Mouse (Mus musculus) heart, postnatal 4 days (tissue): ENCODE results near the gene Cdc5l. TPM values are rescaled to one million over a fixed set of nuclear protein-coding genes. Genes with fewer than 3 reads are reported as not detected.
"Not testable (repeated sequence)": the region's sequence is repeated elsewhere in the genome, so short reads cannot be mapped to it uniquely, and the experiment has no call there.

Experiments used
- DNase-seq: peaks from one replicate; pipeline ENCODE4 v3.0.0; 2021
- total RNA-seq, 2 experiments: library from RNA; stranded (reverse); gene quantifications; 2 replicates each; pipeline ENCODE4 v1.2.3; 2021

Gene Cdc5l
- total RNA-seq, 2 experiments from 2014 or later, result 52.4 to 54.4 TPM

DNA sequence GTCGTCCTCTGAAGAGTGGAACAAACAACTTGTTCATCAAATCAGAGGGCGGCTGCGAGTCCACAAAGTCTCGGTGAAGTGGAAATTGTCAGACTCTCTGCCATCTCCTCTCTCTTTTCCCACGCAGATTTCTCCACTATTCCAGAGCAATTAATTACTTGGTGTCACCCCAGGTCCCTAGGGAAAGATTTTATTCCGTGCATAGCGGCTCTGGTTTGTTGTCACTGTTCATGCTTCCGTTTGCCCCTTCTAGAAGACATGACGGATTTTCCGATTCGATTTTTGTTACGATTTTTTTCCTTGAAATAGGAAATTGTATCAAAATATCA is 689 bp upstream of the Cdc5l start:
- DNase-seq, result no peak

DNA sequence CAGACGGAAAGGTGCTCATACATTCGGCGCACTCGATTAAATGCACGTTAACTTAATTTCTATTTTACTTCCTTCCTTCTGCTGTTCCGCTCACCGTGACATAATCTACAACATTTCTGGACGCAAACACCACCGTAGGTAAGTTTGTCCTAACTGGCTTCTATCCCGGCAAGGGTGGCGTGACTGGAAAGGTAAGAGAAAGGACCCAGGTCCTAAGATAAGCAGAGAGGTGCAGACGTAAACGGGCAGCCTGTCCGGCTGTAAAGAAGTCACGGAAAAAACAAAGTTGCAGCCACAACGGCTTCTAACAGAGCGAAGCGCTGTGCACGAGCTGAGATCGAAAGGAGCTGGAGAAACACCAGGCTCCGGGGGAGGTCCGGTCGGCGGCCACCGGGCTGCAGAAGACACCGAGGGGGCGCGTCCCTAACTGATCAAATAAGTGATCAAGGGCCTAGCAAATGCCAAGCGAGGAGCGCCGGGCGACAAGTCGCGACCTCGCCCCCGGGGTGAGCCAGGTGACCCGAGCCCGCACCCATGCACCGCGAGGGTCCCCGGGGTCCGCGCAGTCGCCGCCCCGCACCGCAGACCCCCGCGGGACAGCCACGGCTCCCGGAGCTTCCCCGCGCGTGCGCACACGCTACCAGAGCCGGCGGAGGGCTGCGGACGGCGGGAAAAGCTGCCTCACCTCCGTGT is 685 bp downstream of the Cdc5l start:
- peak; percentile 50 for DNase-seq

DNA sequence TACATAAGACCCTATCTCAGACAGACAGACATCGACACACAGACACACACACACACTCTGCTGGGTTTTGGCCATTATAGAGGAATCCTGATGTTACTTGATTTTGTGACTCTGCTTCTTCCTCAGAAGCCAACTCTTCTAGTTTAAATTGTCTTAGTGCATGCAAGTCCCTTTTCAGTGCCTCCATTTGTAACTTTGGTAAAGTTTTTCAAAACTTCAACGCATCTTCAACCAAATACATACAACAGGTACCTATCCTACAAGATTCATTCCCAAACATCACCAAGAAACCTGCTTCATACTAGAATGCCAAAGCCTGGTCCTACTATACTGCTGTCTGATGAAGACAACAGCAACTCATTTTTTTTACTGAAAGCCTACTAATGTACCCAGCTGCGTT is 1.5 kb downstream of the Cdc5l start:
- DNase-seq, result no peak

DNA sequence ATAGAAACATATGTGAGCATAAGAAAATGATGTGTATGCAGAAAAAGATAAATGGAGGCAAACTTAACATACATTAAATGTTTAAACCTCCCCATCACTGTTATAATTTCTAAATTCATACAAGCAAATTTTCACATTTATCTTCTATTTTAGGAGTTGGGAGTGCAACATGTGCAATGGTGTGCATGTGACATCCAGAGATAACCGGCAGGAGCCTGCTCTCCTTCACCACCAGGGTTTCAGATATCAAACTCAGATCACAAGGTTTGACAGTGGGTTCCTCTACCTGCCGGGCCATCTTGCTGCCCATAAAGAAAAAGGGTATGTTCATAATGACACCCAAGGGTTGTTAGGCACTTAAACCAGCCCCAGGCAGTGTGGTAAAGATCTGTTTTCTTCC is 16.1 kb downstream of the Cdc5l start:
- DNase-seq, result no peak

DNA sequence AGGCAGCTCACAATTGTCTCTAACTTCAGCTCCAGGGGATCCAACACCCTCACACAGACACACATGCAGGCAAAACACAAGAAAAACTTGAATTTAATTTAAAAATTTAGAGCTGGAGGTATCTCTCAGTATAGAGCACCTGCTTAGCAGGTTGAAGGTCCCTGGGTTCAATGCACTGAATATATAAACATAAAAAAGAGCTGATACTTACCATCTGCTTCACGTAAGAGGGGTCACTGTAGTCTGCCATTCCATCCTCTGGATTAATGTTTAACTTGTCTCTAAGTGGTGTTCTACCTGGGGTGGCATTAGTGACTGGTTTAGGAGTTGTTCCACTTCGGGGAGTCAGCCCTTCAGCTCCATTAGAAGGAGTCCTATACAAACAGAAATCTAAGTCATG is 21.9 kb downstream of the Cdc5l start:
- DNase-seq, result not testable (repeated sequence)

DNA sequence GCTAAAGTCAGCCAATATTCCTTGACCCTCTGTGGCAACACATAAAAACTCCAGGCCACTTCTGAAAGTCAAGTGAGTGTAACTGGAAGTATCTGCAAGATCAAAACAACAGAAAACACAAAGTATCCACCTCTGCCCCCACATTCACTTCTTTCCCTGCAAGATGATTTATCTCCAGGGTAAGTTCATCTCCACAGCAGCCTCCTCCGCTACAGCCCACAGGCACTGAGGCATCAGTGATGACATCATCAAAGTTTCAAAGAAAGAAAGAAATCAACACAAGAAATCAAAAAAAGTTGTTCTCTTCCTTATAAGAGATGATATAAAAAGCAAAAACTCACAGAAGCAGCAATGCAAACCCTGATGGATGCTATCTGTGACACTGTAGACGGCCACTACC is 24.8 kb downstream of the Cdc5l start:
- DNase-seq, result no peak

DNA sequence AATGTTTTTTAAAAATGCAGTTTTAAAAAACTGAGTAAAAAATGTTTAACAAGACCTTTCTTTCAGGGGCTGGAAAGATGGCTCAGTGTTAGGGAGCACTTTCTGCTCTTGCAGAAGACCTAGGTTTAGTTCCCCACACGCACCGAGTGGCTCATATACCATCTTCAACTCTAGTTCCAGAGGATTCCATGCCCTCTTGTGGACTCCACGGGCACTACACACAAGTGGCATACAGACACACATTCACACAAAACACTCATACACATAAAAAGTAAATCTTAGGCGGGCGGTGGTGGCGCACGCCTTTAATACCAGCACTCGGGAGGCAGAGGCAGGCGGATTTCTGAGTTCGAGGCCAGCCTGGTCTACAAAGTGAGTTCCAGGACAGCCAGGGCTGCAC is 27.3 kb downstream of the Cdc5l start:
- no peak for DNase-seq

DNA sequence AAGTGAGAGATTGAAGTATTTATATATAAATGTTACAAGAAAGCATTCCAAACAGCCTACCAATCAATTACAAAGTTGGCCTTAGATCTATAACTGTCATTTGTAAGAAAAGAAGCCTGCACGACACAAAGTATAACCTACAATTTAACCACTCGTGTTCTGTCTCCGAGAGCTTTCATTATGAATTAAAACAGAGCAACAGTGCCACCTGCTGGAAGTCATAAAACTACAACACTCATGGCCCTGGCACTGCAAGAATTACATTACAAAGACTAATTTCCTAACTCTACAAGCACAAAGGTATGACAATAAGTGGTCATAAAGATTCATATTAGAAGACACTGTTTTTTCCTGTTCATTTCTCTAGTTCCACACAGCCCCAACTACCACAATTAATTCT is 30.3 kb downstream of the Cdc5l start:
- DNase-seq, result peak; percentile 62

DNA sequence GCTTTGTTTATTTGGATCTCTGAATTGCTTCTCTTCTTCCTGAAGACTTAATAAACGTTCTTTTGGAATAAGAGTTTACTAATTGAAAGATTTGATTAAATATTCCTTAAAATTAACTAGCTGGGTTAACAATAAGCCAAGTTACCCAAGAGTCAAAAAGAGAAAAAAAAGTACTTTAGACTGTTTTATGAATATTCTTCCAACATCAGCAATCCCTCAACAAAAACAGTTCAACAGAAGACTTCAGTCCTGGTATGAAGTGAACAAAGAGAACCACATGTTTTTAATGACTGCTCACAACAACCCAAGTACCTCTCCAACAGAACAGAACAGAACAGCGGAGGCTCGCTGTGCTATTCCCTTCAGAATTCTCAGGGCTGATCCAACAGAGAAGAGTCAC is 30.9 kb downstream of the Cdc5l start:
- DNase-seq, result no peak

DNA sequence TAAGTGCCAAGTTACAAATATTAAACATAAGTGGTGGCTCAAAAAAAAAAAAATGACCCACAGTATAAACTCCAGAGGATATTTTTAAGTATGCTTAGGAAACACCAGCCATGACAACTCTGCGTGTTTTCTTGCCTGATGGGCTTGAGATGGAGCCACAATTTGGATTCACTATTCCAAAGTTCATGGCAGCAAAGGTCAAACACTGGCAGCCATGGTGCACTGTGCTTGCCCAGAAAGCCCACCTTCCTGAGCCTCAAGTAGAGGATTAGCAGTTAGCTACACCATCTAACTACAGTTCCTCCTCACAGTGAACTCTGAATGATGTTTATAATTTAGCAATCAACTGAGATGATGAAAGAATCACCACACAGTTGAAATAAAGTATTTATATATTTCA is 31.4 kb downstream of the Cdc5l start:
- no peak for DNase-seq

DNA sequence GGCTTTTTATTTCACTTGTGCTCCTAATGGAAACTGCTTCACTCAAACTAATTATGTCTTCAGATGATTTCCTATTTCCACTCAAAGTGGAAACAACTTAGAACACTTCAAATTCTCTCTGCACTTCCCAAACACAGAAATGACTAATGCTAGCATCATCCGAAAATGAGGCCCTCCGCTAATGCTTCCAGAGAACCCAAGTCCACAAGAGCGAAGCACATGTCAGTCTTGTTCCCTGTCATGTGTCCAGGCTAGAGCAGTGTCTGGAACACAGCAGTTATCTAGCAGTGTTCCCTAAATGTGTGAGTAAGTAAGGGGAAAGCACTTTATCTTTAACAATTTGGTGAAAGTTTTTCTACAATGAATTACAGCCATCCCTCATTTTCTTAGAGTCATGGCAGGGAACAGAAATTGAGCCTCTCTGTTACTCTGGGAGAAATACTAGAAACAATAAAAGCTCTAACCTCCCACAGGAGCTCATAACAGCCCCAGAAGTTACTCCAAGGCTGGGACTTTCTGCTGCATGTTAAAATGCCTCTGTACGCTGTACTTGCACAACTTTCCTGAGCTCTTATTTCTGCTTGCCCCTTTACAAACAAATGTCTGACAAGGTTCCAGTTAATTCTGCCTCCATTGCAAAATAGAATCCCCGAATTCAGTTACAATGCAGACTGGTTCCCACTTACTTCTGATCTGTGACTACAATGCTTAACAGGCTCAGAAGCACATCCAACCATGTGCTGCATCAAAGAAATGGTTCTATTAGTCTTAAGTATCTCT is 32.2 kb downstream of the Cdc5l start:
- no peak for DNase-seq

DNA sequence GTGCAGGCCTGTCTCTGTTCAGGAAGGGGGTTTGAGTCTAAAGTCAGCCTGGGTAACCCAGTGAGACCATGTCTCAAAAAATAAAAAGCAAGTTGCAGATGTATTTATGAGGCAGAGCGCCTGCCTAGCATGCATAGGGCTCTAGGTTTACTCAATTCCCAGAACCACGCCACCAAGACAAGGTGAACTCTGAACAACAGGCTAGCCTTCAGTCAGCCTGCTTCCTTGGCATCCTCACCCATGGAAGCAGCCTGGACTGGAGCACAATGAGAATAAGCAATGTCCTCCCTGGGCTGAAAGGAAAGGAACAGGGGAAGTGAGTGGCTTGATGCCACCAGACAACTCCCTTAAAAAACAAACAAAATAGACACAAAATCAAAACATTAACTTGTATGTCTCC is 35.5 kb downstream of the Cdc5l start:
- DNase-seq, result no peak

DNA sequence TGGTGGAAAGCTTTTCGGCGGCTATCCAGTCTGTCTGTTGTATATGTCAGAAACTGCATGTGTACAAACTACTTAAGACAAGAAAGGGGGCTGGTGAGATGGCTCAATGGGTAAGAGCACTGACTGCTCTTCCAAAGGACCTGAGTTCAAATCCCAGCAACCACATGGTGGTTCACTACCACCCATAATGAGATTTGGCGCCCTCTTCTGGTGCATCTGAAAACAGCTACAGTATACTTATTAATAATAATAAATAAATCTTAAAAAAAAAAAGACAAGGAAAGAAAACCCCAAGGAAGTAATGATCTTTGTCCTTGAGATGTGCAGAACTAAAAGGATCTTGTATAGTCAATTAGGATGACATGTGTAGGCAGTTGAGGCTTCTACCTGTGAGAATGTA is 36.0 kb downstream of the Cdc5l start:
- DNase-seq, result no peak

DNA sequence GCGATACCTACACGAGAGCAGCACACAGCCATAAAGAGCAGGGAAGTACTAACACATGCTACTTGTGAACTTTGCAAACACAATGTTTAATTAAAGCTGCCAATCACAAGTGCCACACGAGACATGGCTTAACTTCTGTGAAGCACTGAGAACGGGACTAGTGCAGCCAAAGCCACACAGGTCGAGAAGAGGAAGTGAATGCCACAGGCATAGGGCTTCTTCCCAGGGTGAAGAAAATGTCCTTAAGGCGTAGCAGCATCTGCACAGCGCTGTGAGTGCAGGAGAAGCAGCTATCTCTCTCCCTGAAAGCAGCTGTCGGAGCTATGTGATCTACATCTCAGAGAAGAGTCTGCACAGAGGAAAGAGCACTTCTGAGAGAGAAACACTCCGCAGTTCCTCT is 38.9 kb downstream of the Cdc5l start:
- no peak for DNase-seq

DNA sequence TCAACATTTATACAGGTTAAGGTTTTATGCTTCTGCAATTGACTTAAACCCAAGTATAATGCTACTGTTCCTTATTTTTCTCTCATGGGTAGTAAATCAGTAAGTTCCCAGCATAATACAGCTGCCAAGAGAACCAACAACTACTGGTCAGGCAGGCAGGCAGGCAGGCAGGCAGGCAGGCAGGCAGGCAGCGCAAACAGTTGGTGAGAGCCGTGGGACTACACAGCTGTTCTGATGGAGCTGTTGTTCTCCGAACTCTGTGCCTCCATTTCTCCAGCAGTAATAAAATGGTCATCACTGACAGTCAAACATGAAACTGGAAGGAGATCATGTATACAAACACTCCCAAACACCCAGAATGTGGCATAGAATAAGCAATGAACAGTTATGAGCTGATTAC is 39.8 kb downstream of the Cdc5l start:
- DNase-seq, result no peak

DNA sequence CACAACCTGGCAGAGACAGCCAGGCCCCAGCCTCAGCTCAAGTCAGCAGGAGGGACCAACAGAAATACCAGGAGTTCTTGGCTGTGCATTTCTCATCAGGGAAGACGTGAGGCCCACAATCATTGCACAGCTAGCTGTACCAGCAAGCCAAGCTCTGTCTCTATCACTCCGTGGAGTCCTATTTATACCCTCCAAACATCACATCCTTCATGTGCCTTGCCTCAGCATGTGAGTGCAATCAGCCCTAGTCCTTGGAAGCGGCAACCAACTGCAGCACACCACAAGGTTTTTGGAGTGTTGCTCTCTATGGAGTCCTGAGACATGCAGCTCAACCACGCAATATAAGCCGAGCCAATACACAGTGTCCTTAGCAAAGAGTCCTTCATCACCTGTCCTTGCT is 43.6 kb downstream of the Cdc5l start:
- peak; percentile 22 for DNase-seq

DNA sequence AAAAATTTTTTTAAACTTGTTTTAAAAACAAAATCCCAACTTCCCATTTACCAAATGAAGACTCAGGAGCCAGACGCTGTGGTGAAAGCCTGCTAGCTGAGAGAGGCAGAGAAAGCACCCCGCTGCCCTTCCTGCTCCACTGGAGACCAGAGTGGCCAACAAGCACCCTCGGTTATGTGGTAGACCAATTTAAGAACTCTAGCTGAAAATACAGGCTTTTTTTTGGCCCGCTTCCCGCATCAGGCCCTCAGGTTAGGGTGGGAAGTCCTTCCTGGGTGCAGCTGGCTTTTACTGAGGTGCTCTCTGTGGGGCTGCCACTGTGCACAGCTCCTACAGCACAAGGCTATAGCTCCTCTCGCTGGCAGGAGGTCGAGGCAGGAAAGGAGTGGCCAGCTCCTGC is 46.6 kb downstream of the Cdc5l start:
- no peak for DNase-seq

DNA sequence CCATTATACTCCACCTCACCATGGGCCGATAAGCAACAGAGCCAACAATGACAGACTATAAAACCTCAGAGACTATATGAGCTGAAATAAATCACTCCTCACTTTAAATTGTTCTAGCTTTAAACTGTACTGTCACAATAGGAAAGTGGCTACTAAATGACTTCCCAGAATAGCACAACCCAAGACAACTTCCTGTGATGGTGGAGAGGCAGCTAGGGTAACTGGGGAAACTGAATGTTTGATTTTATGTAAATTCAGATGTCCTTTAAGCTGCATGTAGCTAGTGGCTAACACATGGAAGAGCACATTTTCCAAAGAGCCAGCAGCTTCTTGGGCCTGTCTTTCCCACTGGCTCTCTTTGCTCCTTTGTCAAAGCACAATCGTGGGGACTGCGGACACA is 50.2 kb downstream of the Cdc5l start:
- no peak for DNase-seq

DNA sequence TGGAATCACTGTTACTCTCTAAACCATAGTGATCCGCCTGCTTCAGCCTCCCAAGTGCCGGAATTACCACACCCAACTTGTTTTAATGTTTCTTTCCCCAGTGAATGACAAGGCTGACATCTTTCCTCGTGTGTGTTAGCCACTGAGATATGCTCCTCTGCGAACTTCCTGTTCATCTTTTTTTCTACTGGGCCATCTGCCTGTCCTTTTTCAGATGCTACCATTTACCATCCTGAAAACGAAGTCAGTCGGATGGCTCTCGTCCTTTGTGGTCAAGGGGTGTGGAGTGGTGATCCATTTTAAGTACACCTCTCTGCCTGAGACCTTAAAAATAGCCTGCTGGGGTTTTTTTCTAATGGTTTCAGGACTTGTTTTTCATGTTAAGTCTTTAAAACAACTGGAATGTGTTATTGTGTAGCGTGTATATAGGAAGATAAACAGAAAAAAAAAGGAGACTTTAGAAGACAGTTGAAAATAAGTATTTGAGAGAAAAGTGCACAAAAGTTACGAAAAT is 54.2 kb downstream of the Cdc5l start:
- no peak for DNase-seq

DNA sequence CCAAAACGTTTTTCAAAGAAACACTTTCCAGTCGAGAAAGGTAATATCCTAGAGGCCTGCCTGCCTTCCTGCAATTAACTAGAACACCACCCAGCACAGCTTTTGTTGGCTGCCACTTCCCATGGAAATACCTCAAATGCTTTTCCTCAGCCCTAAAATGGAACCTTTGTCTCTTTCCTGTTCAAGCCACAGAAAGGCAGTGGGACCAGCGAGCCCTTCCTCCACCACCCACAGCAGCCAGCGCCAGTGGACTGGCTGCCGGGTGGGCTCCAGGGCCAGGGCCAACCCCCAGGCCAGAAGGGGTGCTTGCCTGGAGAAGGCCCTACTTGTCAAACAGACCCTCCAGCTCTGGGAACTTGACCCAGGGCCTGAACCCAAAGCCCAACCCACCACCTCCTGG is 56.2 kb downstream of the Cdc5l start:
- no peak for DNase-seq

DNA sequence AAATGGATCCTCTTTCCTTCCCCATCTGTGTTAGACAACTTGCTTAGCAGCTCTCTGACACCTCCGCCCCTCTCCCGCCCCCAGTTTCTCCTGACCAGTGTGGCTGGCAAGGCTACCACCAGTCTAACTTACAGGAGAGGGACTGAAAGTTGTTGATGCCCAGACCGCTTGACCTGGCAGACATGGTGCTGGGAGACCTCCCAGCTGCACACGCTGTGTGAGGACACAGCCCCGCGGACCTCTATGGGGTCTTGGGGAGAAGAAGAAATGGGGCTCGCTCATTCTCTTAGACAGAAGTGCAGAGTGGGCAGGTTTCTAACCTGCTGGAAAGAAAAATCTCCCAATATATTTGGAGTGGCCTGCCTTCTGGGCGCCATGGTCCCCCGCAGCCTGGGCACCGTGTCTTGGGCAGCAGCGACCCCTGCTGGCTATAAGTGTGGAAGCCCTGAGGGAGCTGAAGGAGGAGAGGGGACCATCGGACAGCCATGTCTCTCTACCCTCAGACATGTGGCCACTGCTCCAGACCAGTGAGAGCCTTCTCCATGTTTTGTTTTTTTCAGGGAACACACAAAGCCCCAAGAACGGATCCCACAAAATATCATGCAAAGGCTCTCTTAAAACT is 59.4 kb downstream of the Cdc5l start:
- peak; percentile 87 for DNase-seq

DNA sequence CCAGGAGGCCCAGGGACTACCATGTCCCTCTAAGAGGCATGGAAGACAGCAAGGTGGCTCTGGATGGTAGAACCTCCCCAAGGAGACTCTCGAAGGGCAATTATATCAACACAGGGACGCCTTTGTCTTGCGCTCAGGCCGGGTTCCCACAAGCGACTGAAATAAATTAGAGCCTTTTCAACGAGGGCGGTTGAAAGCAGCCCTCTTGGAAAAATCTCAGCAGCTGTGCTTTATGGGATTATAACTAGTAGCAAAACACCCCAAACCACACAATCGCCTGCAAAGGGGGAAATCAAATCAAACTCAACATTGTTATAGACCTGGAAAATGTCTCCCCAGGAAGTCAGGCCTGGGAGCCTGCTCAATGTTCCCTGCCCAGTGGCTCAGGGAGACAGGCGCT is 62.5 kb downstream of the Cdc5l start:
- no peak for DNase-seq

DNA sequence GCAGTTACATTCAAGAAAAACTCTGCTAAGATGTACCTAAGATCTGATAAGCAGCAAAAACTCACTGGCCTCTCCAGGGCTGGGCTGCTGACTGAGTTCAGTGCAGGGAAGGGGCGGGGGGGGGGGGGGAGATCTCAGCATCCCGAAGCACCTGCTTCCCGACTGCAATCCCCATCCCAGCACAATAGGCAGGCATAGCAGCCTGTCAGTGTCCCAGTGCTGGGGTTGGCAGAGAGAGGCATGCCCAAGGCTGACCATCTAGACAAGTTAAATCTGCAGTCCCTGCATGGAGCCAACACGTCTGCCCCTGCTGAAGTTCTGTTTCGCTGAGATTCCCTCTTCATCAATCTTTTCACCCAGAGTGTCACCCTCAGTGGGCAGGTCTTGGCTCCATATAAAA is 63.0 kb downstream of the Cdc5l start:
- DNase-seq, result no peak

DNA sequence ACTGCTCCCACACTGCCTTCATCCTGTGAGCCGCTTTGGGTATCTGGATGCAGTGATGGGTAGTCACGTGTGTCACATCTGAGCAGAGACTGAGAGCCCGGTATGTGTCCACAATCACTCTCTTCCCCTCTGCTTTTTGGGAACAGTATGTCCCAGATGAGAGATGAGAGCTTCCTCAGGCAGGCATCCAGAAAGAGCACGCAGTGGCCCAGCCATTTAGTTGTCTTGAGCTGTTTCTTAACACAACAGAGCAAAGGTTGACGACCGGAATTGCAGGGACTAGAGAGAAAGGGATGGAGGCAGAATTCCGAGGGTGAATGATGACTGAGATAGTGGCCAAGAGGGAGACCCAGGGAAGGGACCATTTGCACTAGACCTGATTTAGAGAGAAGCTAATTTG is 68.7 kb downstream of the Cdc5l start:
- DNase-seq, result no peak
